Mouse (Mus musculus) ES-CJ7 (cell line): ENCODE data around the gene Gm597.

Experiments
- DNase-seq: peaks from one replicate; pipeline ENCODE4 v3.0.0; 2011; ENCODE audit warnings: low read depth, low spot score

Gm597 gene

GRCm38 (mm10) chr1:28780152-28780551 is at the start of gene Gm597:
TSS of gene Gm597 (minus strand) at chr1:28780252.
- no peak for DNase-seq

GRCm38 (mm10) chr1:28807689-28808088 is 27.6 kb upstream of the Gm597 start:
- no peak for DNase-seq

GRCm38 (mm10) chr1:28806618-28807017 is 26.6 kb upstream of the Gm597 start:
- DNase-seq = no peak

DNA sequence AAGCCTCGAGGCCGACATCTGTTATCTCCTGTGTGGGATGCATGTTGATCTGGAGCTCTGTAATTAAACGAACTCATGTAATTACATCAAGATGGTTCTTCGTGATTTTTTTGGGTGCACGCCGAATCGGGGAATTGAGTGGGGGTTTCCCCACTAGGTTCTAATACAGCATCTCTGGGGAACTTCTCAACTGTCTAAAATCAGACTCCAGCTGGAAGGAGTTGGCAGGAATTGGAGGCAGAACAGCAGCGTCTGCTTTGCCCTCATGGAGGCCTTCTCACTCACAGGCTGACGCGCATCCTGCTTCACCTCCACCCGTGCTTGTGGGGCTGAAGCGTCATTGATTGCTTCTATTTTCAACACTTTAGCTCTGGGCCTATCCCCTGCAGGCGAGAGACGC is 20.8 kb upstream of the Gm597 start:
- no peak for DNase-seq
